Mouse (Mus musculus) heart, adult 2 months (tissue): ENCODE data around the gene Rimbp2. TPM values are rescaled to one million over a fixed set of nuclear protein-coding genes. Genes with fewer than 3 reads are reported as not detected.
"Not testable (repeated sequence)": the region's sequence is repeated elsewhere in the genome, so short reads cannot be mapped to it uniquely, and the experiment has no call there.

ENCODE experiments used
- DNase-seq, 2 experiments: peaks; one replicate each; pipeline ENCODE4 v3.0.0; 2021
- H3K27ac ChIP-seq: fragments of 200-600 bp; 2 replicates; pipeline ENCODE4 v1.8.1; 2022
- H3K27me3 ChIP-seq: fragments of 200-500 bp; 2 replicates; pipeline ENCODE4 v1.6.1; 2012; ENCODE audit warnings: mild to moderate bottlenecking, low read length, inconsistent platforms, mixed read lengths; ENCODE audit not compliant: control insufficient read depth, insufficient read depth
- H3K36me3 ChIP-seq: fragments of 200-500 bp; 2 replicates; pipeline ENCODE4 v1.6.1; 2012; ENCODE audit warnings: low read length, inconsistent platforms; ENCODE audit not compliant: control insufficient read depth, insufficient read depth
- H3K4me1 ChIP-seq: fragments of 200-500 bp; 2 replicates; pipeline ENCODE4 v1.6.1; 2011; ENCODE audit warnings: low read length; ENCODE audit not compliant: control insufficient read depth, insufficient read depth
- H3K4me3 ChIP-seq: fragments of 200-600 bp; 2 replicates; pipeline ENCODE4 v1.8.1; 2022
- H3K79me2 ChIP-seq: fragments of 200-500 bp; replicated peaks from 2 replicates; pipeline ENCODE4 v1.6.1; 2012; ENCODE audit warnings: mild to moderate bottlenecking, inconsistent platforms, low read length, moderate library complexity, mixed read lengths; ENCODE audit not compliant: control insufficient read depth, insufficient read depth
- H3K9ac ChIP-seq: fragments of 200-500 bp; 2 replicates; pipeline ENCODE4 v1.6.1; 2012; ENCODE audit warnings: low read depth, mild to moderate bottlenecking, control low read depth, inconsistent platforms, low read length, mixed read lengths
- CTCF ChIP-seq: fragments of 200-600 bp; IDR thresholded peaks from 2 replicates; pipeline ENCODE4 v1.8.1; 2022; ENCODE audit warnings: antibody characterized with exemption, mild to moderate bottlenecking, moderate library complexity
- EP300 ChIP-seq: fragments of 200-500 bp; IDR thresholded peaks from 2 replicates; pipeline ENCODE4 v1.6.1; 2011; ENCODE audit warnings: low read depth, low read length, control low read depth; ENCODE audit not compliant: insufficient read depth
- POLR2A ChIP-seq: fragments of 200-500 bp; IDR thresholded peaks from 2 replicates; pipeline ENCODE4 v1.6.1; 2011; ENCODE audit warnings: mild to moderate bottlenecking, low read depth, low read length, control low read depth; ENCODE audit not compliant: insufficient read depth
- WGBS: fragments of 180-500 bp; shearing (Covaris S2); methylation state at CpG from one replicate; pipeline ENCODE4 v1.1.7; 2018; 5-methylcytosine and 5-hydroxymethylcytosine counted together
- intact Hi-C: fragments of 180-260 bp; cut with DNase I; formaldehyde crosslinking; loops from one replicate; pipeline ENCODE4 v1.15.1; 2025
- polyA plus RNA-seq: library from polyadenylated mRNA; depleted of rRNA; stranded (reverse); fragments of >200 nt; gene quantifications from 2 replicates; pipeline ENCODE4 v1.2.3, GENCODE M21; 2012
- total RNA-seq, 2 experiments: library from RNA; stranded (reverse); gene quantifications; 2 replicates each; pipeline ENCODE4 v1.2.3; 2021

Rimbp2 gene
- total and polyA plus RNA-seq, 3 experiments = 0.06 to 0.07 TPM; not detected in 1

DNA sequence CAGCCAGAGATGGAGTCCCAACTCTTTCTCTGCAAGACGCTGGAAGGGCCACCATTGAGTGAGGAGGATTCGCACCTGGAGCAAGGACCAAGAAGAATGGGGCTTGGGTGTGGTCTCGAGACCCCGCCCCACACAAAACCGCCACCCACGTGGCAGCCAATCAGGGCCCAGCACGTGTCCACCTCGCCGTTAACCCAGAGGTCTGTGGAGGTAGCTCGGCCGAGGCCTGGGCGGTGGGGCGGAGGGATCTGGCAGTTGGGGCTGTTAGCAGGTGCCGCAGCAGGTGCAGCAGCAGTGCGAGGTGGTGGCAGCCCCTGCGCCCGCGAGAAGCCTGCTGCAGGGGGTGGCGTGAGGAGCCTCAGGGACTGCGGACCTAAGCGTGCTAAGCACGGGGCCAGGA, 217.4 kb downstream of the Rimbp2 start:
- Histone ChIP-seq H3K27me3 (no peaks in the 10 kb centered on the region; the same call in 1 of the 2 replicates), H3K27ac (no peak overlapping the region), H3K79me2 (no peaks in the 10 kb centered on the region), H3K4me1 (no peaks in the 10 kb centered on the region), H3K4me3 (no peak overlapping the region), H3K9ac (no peak overlapping the region), H3K36me3 (no peaks in the 10 kb centered on the region)
- intact Hi-C loops = loop anchor here (10.0 kb wide), 1 partner anchor 239 kb away; no protein-coding TSS in a partner anchor
- no peak for TF ChIP-seq POLR2A
- TF ChIP-seq CTCF = no peak
- TF ChIP-seq EP300 = no peak
- DNase-seq = no peak
- WGBS = 64% methylated on average over 22 of the region's 22 CpGs

DNA sequence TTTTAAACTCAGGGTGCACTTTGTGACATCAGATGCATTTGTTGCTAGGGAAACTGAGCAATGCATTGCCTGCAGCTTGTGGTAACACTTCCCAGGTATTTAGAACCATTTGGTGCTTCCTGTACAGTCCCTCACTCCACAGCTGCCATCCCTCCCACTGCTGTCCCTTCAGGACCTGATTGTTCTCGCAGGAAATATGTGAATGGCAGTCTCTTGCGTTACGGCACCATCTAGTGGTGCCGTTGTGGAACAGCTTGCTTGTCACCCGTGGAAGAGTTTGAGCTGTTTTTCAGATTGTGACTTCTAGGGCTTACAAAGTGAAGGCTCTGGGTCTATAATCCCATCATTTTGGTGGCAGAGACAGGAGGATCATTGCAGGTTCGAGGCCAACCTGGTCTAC, 219.3 kb downstream of the Rimbp2 start:
- Histone ChIP-seq H3K9ac (no peak overlapping the region), H3K36me3 (no peaks in the 10 kb centered on the region), H3K27me3 (no peaks in the 10 kb centered on the region; the same call in 1 of the 2 replicates), H3K27ac (no peak overlapping the region), H3K4me3 (no peak overlapping the region), H3K4me1 (no peaks in the 10 kb centered on the region), H3K79me2 (no peaks in the 10 kb centered on the region)
- no peak for TF ChIP-seq POLR2A
- TF ChIP-seq CTCF = peak; percentile 85
- TF ChIP-seq EP300 = no peak
- WGBS = 2% methylated on average over 6 of the region's 6 CpGs
- DNase-seq = peak; percentile 13 to 29
- intact Hi-C loops = loop anchor here (10.0 kb wide), 1 partner anchor 241 kb away; no protein-coding TSS in a partner anchor

DNA sequence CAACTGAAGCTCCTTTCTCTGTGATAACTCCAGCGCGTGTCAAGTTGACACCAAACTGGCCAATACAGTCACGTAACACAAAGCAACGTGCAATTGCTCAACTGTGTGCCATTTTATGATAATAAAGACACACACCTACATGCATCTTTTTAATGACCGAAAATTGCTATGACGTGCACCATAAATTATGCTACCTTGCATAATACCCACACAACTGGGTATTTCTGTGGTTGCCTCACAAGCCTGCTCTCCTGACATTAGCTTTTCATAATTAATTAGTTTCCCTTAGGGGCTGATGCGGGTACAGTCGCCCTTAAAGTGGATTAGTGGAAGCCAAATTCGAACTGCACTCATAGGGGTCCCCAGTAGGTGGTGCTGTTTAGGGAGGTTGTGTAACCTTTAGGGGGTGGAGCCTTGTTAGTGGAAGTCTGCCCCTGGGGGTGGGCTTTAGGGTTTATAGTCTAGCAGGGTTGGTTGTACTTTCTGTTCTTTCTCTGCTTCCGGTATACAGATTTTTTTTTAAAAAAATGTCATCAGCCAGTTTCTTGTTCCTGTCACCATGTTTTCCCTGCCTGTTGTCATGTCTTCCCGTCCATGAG, 220.8 kb downstream of the Rimbp2 start:
- DNase-seq = no peak
- Histone ChIP-seq H3K36me3 (no peaks in the 10 kb centered on the region), H3K4me1 (no peaks in the 10 kb centered on the region), H3K79me2 (no peaks in the 10 kb centered on the region), H3K9ac (no peak overlapping the region), H3K27me3 (no peaks in the 10 kb centered on the region; the same call in 1 of the 2 replicates), H3K27ac (no peak overlapping the region), H3K4me3 (no peak overlapping the region)
- 68% methylated on average over 11 of the region's 11 CpGs for WGBS
- intact Hi-C loops = loop anchor here (10.0 kb wide), 1 partner anchor 242 kb away; no protein-coding TSS in a partner anchor
- TF ChIP-seq CTCF (peak; percentile 33), POLR2A (no peak)

DNA sequence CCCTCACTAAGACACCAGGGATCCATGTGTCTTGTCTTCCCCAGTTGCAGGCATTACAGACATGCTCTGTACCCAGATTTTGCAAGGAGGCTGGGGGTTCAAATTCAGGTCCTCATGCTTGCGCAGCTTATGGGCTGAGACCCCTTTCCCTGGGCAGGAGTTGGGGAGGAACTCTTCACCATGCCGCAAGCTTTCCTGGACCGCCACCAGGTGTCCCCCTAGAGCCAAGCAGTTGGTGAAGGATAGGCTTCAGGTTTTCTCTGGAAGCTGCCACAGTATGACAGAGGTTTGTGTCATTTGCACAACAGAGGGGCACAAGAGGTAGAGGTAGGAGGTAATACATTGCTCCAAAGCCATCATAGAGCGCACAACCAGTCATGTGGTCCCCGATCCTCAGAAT, 222.7 kb downstream of the Rimbp2 start:
- no peaks in the 10 kb centered on the region for H3K27me3 ChIP-seq
- no peak for DNase-seq
- no peaks in the 10 kb centered on the region for H3K79me2 ChIP-seq
- H3K27ac ChIP-seq = no peak overlapping the region
- intact Hi-C loops = loop anchor here (10.0 kb wide), 1 partner anchor 244 kb away; no protein-coding TSS in a partner anchor
- 37% methylated on average over 5 of the region's 5 CpGs for WGBS
- H3K4me3 ChIP-seq = no peak overlapping the region
- H3K9ac ChIP-seq = no peak overlapping the region
- no peaks in the 10 kb centered on the region for H3K4me1 ChIP-seq
- H3K36me3 ChIP-seq = no peaks in the 10 kb centered on the region
- no peak for TF ChIP-seq EP300
- peak; percentile 61 for TF ChIP-seq CTCF
- no peak for TF ChIP-seq POLR2A

GRCm38 (mm10) chr5:128729341-128729740, 223.9 kb downstream of the Rimbp2 start:
- DNase-seq = no peak
- Histone ChIP-seq H3K27ac (no peak overlapping the region), H3K79me2 (no peaks in the 10 kb centered on the region), H3K4me3 (no peak overlapping the region), H3K36me3 (no peaks in the 10 kb centered on the region), H3K27me3 (no peaks in the 10 kb centered on the region), H3K9ac (no peak overlapping the region), H3K4me1 (no peaks in the 10 kb centered on the region)
- WGBS = 75% methylated on average over 5 of the region's 5 CpGs
- intact Hi-C loops = no loop called here
- TF ChIP-seq POLR2A = no peak
- no peak for TF ChIP-seq EP300
- TF ChIP-seq CTCF = no peak

DNA sequence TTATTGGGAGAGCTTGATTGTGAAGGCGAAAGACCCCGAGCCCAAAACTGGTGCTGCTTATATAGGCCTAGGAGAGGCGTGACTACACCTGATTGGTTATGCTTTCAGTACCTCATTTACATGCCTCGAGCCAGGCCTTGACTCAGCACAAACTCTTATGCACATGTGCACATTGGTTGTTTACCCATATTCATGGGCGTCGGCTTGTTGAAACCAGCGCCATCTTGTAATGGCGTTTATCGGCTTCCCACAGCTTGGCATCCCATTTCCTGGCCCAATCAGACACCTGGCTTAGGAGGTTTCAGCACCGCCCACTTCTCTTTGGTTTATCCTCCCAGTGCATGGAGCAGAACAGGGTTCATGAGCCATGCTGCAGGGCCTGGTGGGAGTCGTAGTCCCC, 232.8 kb downstream of the Rimbp2 start:
- H3K27ac ChIP-seq, H3K36me3 ChIP-seq, H3K27me3 ChIP-seq, DNase-seq, H3K79me2 ChIP-seq, H3K9ac ChIP-seq, intact Hi-C loops, H3K4me1 ChIP-seq, H3K4me3 ChIP-seq: not testable (repeated sequence)
- 86% methylated on average over 11 of the region's 11 CpGs for WGBS
